Mouse (Mus musculus): Measurements from ENCODE around the gene Tbcel. TPM values are rescaled to one million over a fixed set of nuclear protein-coding genes. Genes with fewer than 3 reads are reported as not detected.

Gene Tbcel
- polyA plus RNA-seq (2015; fragmentation: Nextera tagmentation; extraction: Ambion mirVana) = 4.7 and 5.9 TPM in 2 replicates

- Histone ChIP-seq H3K9ac (replicated peaks; ENCODE audit: low read length) (no peak within 1 kb of the TSS), H3K4me1 (ENCODE audit: insufficient read depth, low read length) (no peaks in the 10 kb centered on the region), H3K4me2 (replicated peaks; ENCODE audit: low read depth, low read length) (no peak within 1 kb of the TSS), H3K27me3 (ENCODE audit: insufficient read depth, low read length) (no peaks in the 10 kb centered on the region), H3K4me3 (ENCODE audit: low read length) (no peak within 1 kb of the TSS), H3K9me3 (ENCODE audit: low read length) (no peaks in the 10 kb centered on the region), H3K36me3 (ENCODE audit: insufficient read depth, low read length) (no peaks in the 10 kb centered on the region), H3K27ac (ENCODE audit: low read length) (no peak within 1 kb of the TSS)
- 87% methylated on average over 6 of the region's 6 CpGs for WGBS
- ATAC-seq (ENCODE audit: low FRiP score, low TSS enrichment) = no peak
Measured at GRCm38 (mm10) chr9:42507709-42508108, at the start of gene Tbcel. Gene Tbcel (minus strand): TSS chr9:42507809.

GRCm38 (mm10) chr9:42555186-42555585 lies 47.6 kb upstream of the Tbcel start:
- Histone ChIP-seq H3K4me1 (ENCODE audit: insufficient read depth, low read length) (no peaks in the 10 kb centered on the region), H3K4me3 (ENCODE audit: low read length) (no peak overlapping the region), H3K27ac (ENCODE audit: low read length) (no peak overlapping the region), H3K4me2 (replicated peaks; ENCODE audit: low read depth, low read length) (no peak overlapping the region), H3K9me3 (ENCODE audit: low read length) (no peaks in the 10 kb centered on the region), H3K36me3 (ENCODE audit: insufficient read depth, low read length) (no peaks in the 10 kb centered on the region), H3K27me3 (ENCODE audit: insufficient read depth, low read length) (no peaks in the 10 kb centered on the region), H3K9ac (replicated peaks; ENCODE audit: low read length) (no peak overlapping the region)
- ATAC-seq (ENCODE audit: low FRiP score, low TSS enrichment) = no peak
- 85% methylated on average over 1 of the region's 1 CpGs for WGBS

GRCm38 (mm10) chr9:42550116-42550515 lies 42.5 kb upstream of the Tbcel start:
- Histone ChIP-seq H3K9me3 (ENCODE audit: low read length) (no peaks in the 10 kb centered on the region), H3K27me3 (ENCODE audit: insufficient read depth, low read length) (no peaks in the 10 kb centered on the region), H3K36me3 (ENCODE audit: insufficient read depth, low read length) (no peaks in the 10 kb centered on the region), H3K4me1 (ENCODE audit: insufficient read depth, low read length) (no peaks in the 10 kb centered on the region), H3K4me2 (replicated peaks; ENCODE audit: low read depth, low read length) (no peak overlapping the region), H3K4me3 (ENCODE audit: low read length) (no peak overlapping the region), H3K9ac (replicated peaks; ENCODE audit: low read length) (no peak overlapping the region), H3K27ac (ENCODE audit: low read length) (no peak overlapping the region)
- WGBS = 21% methylated on average over 13 of the region's 13 CpGs
- peak; percentile 9; the same call in 1 of the 2 replicates for ATAC-seq (ENCODE audit: low FRiP score, low TSS enrichment)

GRCm38 (mm10) chr9:42548981-42549380 lies 41.4 kb upstream of the Tbcel start:
- Histone ChIP-seq H3K4me2 (replicated peaks; ENCODE audit: low read depth, low read length) (no peak overlapping the region), H3K4me1 (ENCODE audit: insufficient read depth, low read length) (no peaks in the 10 kb centered on the region), H3K9ac (replicated peaks; ENCODE audit: low read length) (no peak overlapping the region), H3K27ac (ENCODE audit: low read length) (no peak overlapping the region), H3K4me3 (ENCODE audit: low read length) (no peak overlapping the region), H3K9me3 (ENCODE audit: low read length) (no peaks in the 10 kb centered on the region), H3K36me3 (ENCODE audit: insufficient read depth, low read length) (no peaks in the 10 kb centered on the region), H3K27me3 (ENCODE audit: insufficient read depth, low read length) (no peaks in the 10 kb centered on the region)
- 32% methylated on average over 7 of the region's 7 CpGs for WGBS
- no peak for ATAC-seq (ENCODE audit: low FRiP score, low TSS enrichment)

- Histone ChIP-seq H3K4me2 (replicated peaks; ENCODE audit: low read depth, low read length) (no peak overlapping the region), H3K27me3 (ENCODE audit: insufficient read depth, low read length) (no peaks in the 10 kb centered on the region), H3K36me3 (ENCODE audit: insufficient read depth, low read length) (no peaks in the 10 kb centered on the region), H3K4me1 (ENCODE audit: insufficient read depth, low read length) (no peaks in the 10 kb centered on the region), H3K9me3 (ENCODE audit: low read length) (no peaks in the 10 kb centered on the region), H3K4me3 (ENCODE audit: low read length) (no peak overlapping the region), H3K27ac (ENCODE audit: low read length) (no peak overlapping the region), H3K9ac (replicated peaks; ENCODE audit: low read length) (no peak overlapping the region)
- WGBS = 92% methylated on average over 10 of the region's 10 CpGs
- no peak for ATAC-seq (ENCODE audit: low FRiP score, low TSS enrichment)
Measured at GRCm38 (mm10) chr9:42544521-42544920, 36.9 kb upstream of the Tbcel start.

GRCm38 (mm10) chr9:42533491-42533890 lies 25.9 kb upstream of the Tbcel start:
- Histone ChIP-seq H3K27me3 (ENCODE audit: insufficient read depth, low read length) (no peaks in the 10 kb centered on the region), H3K36me3 (ENCODE audit: insufficient read depth, low read length) (no peaks in the 10 kb centered on the region), H3K9me3 (ENCODE audit: low read length) (no peaks in the 10 kb centered on the region), H3K4me2 (replicated peaks; ENCODE audit: low read depth, low read length) (no peak overlapping the region), H3K27ac (ENCODE audit: low read length) (no peak overlapping the region), H3K4me1 (ENCODE audit: insufficient read depth, low read length) (peaks cover 19% of the 10 kb centered on the region), H3K4me3 (ENCODE audit: low read length) (no peak overlapping the region), H3K9ac (replicated peaks; ENCODE audit: low read length) (no peak overlapping the region)
- 66% methylated on average over 8 of the region's 8 CpGs for WGBS
- no peak for ATAC-seq (ENCODE audit: low FRiP score, low TSS enrichment)

GRCm38 (mm10) chr9:42533041-42533440 lies 25.4 kb upstream of the Tbcel start:
- Histone ChIP-seq H3K4me1 (ENCODE audit: insufficient read depth, low read length) (peaks cover 19% of the 10 kb centered on the region), H3K27me3 (ENCODE audit: insufficient read depth, low read length) (no peaks in the 10 kb centered on the region), H3K36me3 (ENCODE audit: insufficient read depth, low read length) (no peaks in the 10 kb centered on the region), H3K27ac (ENCODE audit: low read length) (no peak overlapping the region), H3K4me3 (ENCODE audit: low read length) (no peak overlapping the region), H3K4me2 (replicated peaks; ENCODE audit: low read depth, low read length) (no peak overlapping the region), H3K9ac (replicated peaks; ENCODE audit: low read length) (no peak overlapping the region), H3K9me3 (ENCODE audit: low read length) (no peaks in the 10 kb centered on the region)
- 16% methylated on average over 6 of the region's 6 CpGs for WGBS
- ATAC-seq (ENCODE audit: low FRiP score, low TSS enrichment) = no peak

- Histone ChIP-seq H3K9me3 (ENCODE audit: low read length) (no peaks in the 10 kb centered on the region), H3K36me3 (ENCODE audit: insufficient read depth, low read length) (no peaks in the 10 kb centered on the region), H3K27ac (ENCODE audit: low read length) (no peak overlapping the region), H3K27me3 (ENCODE audit: insufficient read depth, low read length) (no peaks in the 10 kb centered on the region), H3K4me1 (ENCODE audit: insufficient read depth, low read length) (peaks cover 19% of the 10 kb centered on the region), H3K4me3 (ENCODE audit: low read length) (no peak overlapping the region), H3K9ac (replicated peaks; ENCODE audit: low read length) (no peak overlapping the region), H3K4me2 (replicated peaks; ENCODE audit: low read depth, low read length) (no peak overlapping the region)
- no peak for ATAC-seq (ENCODE audit: low FRiP score, low TSS enrichment)
- WGBS = 15% methylated on average over 3 of the region's 3 CpGs
Measured at GRCm38 (mm10) chr9:42531951-42532350, 24.3 kb upstream of the Tbcel start.

- Histone ChIP-seq H3K4me1 (ENCODE audit: insufficient read depth, low read length) (peaks cover 19% of the 10 kb centered on the region), H3K4me3 (ENCODE audit: low read length) (no peak overlapping the region), H3K27ac (ENCODE audit: low read length) (no peak overlapping the region), H3K27me3 (ENCODE audit: insufficient read depth, low read length) (no peaks in the 10 kb centered on the region), H3K36me3 (ENCODE audit: insufficient read depth, low read length) (no peaks in the 10 kb centered on the region), H3K9ac (replicated peaks; ENCODE audit: low read length) (no peak overlapping the region), H3K9me3 (ENCODE audit: low read length) (no peaks in the 10 kb centered on the region), H3K4me2 (replicated peaks; ENCODE audit: low read depth, low read length) (no peak overlapping the region)
- WGBS = 65% methylated on average over 7 of the region's 7 CpGs
- no peak for ATAC-seq (ENCODE audit: low FRiP score, low TSS enrichment)
Measured at GRCm38 (mm10) chr9:42530221-42531152, 22.9 kb upstream of the Tbcel start.

- peak overlapping the region; percentile 69 for H3K4me2 ChIP-seq (replicated peaks; ENCODE audit: low read depth, low read length)
- no peaks in the 10 kb centered on the region for H3K36me3 ChIP-seq (ENCODE audit: insufficient read depth, low read length)
- peaks cover 6% of the 10 kb centered on the region; the same call in 1 of the 2 replicates for H3K27me3 ChIP-seq (ENCODE audit: insufficient read depth, low read length)
- H3K9ac ChIP-seq (replicated peaks; ENCODE audit: low read length) = peak overlapping the region; percentile 63
- H3K4me3 ChIP-seq (ENCODE audit: low read length) = peak overlapping the region; percentile 40
- 7% methylated on average over 36 of the region's 36 CpGs for WGBS
- H3K9me3 ChIP-seq (ENCODE audit: low read length) = no peaks in the 10 kb centered on the region
- no peak overlapping the region for H3K27ac ChIP-seq (ENCODE audit: low read length)
- peak; percentile 79 for ATAC-seq (ENCODE audit: low FRiP score, low TSS enrichment)
- H3K4me1 ChIP-seq (ENCODE audit: insufficient read depth, low read length) = peaks cover 4% of the 10 kb centered on the region; the same call in 1 of the 2 replicates
Measured at GRCm38 (mm10) chr9:42520587-42521084, 13.0 kb upstream of the Tbcel start.
